Mouse (Mus musculus): ENCODE results near the gene Krtap28-10.
A peak's percentile ranks its signal among the peaks of the same experiment; 100 is the strongest.

The Krtap28-10 gene

GRCm38 (mm10) chr1:83042380-83042779, at the start of gene Krtap28-10:
Gene Krtap28-10, minus strand, starts transcription at chr1:83042480.
- DNase-seq (ENCODE audit: low spot score in 2 of 2): no peak

GRCm38 (mm10) chr1:83091268-83091667, 49.0 kb upstream of the Krtap28-10 start:
- DNase-seq (ENCODE audit: low spot score in 2 of 2): no peak

- DNase-seq (ENCODE audit: low spot score in 2 of 2): no peak
These were observed 42.5 kb upstream of the Krtap28-10 start for GRCm38 (mm10) chr1:83084790-83085189.

GRCm38 (mm10) chr1:83077016-83077415, 34.7 kb upstream of the Krtap28-10 start:
- peak; percentile 16 to 23 for DNase-seq (ENCODE audit: low spot score in 2 of 2)

- peak; percentile 22 to 45 for DNase-seq (ENCODE audit: low spot score in 2 of 2)
These were observed 34.1 kb upstream of the Krtap28-10 start for GRCm38 (mm10) chr1:83076190-83076917.

- no peak for DNase-seq (ENCODE audit: low spot score in 2 of 2)
These were observed 33.4 kb upstream of the Krtap28-10 start for GRCm38 (mm10) chr1:83075526-83076189.

GRCm38 (mm10) chr1:83067205-83067604, 24.9 kb upstream of the Krtap28-10 start:
- peak in 1 of 2 experiments; percentile 7 for DNase-seq (ENCODE audit: low spot score in 2 of 2)

- DNase-seq (ENCODE audit: low spot score in 2 of 2): no peak
These were observed 24.3 kb upstream of the Krtap28-10 start for GRCm38 (mm10) chr1:83066577-83066976.

- DNase-seq (ENCODE audit: low spot score in 2 of 2): peak in 1 of 2 experiments; percentile 24
These were observed 22.6 kb upstream of the Krtap28-10 start for GRCm38 (mm10) chr1:83064851-83065250.

- no peak for DNase-seq (ENCODE audit: low spot score in 2 of 2)
These were observed 18.4 kb upstream of the Krtap28-10 start, which contains the start of gene Krtap28-13 for GRCm38 (mm10) chr1:83060643-83061042. Gene Krtap28-13, plus strand, starts transcription at chr1:83060930.

- DNase-seq (ENCODE audit: low spot score in 2 of 2): no peak
These were observed 17.0 kb upstream of the Krtap28-10 start, which contains the start of gene A030005K14Rik for GRCm38 (mm10) chr1:83059278-83059677. Gene A030005K14Rik, minus strand, starts transcription at chr1:83059378.

GRCm38 (mm10) chr1:83058481-83058880, 16.2 kb upstream of the Krtap28-10 start:
- no peak for DNase-seq (ENCODE audit: low spot score in 2 of 2)

- DNase-seq (ENCODE audit: low spot score in 2 of 2): no peak
These were observed 2.7 kb upstream of the Krtap28-10 start, which contains the start of gene Gm47969 for GRCm38 (mm10) chr1:83044882-83045427. Gene Gm47969, plus strand, starts transcription at chr1:83044932.

- no peak for DNase-seq (ENCODE audit: low spot score in 2 of 2)
These were observed 3.2 kb downstream of the Krtap28-10 start for GRCm38 (mm10) chr1:83039080-83039479.

GRCm38 (mm10) chr1:83038109-83038672, 4.1 kb downstream of the Krtap28-10 start, which contains the start of gene Slc19a3:
Gene Slc19a3, minus strand, starts transcription at chr1:83038448.
- DNase-seq (ENCODE audit: low spot score in 2 of 2): peak; percentile 32 to 48

GRCm38 (mm10) chr1:83036892-83037667, 5.2 kb downstream of the Krtap28-10 start:
- no peak for DNase-seq (ENCODE audit: low spot score in 2 of 2)

GRCm38 (mm10) chr1:83034509-83034908, 7.8 kb downstream of the Krtap28-10 start:
- DNase-seq (ENCODE audit: low spot score in 2 of 2): no peak

- DNase-seq (ENCODE audit: low spot score in 2 of 2): no peak
These were observed 9.8 kb downstream of the Krtap28-10 start for GRCm38 (mm10) chr1:83032508-83032907.

GRCm38 (mm10) chr1:83031950-83032349, 10.3 kb downstream of the Krtap28-10 start:
- no peak for DNase-seq (ENCODE audit: low spot score in 2 of 2)

- no peak for DNase-seq (ENCODE audit: low spot score in 2 of 2)
These were observed 25.7 kb downstream of the Krtap28-10 start for GRCm38 (mm10) chr1:83016556-83016955.

- no peak for DNase-seq (ENCODE audit: low spot score in 2 of 2)
These were observed 26.9 kb downstream of the Krtap28-10 start for GRCm38 (mm10) chr1:83015329-83015879.
